9 mouse cellular contexts compared by ENCODE assay signal in the genomic region with DNA sequence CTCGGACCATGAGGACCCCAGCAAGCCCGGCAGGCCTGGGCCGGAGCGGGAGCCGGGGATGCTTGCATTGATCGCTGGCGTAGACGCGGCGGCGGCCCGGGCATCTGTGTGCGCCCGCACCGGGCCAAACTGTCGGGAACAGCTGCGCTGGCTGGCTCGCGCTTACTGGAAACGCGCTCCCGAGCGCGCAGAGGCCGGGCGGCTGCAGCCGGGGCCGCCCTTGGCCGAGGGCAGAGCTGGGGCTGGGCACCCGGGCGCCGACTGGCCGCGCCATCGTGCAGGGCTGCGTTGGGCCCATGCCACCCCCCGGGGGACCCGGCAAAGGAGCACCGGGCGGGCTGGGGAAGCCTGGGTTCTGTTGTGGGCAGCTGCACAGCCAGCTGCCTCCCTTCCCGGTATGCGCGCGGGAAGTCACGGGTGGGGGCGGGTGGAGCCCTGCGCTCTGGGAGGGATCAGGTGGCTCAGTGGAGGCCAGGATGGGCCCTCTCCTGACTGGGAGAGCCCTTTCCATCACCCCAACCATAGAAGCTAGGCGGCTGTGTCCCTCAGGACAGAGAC. TPM values are rescaled to one million over a fixed set of nuclear protein-coding genes. Genes with fewer than 3 reads are reported as not detected.
A peak's percentile ranks its signal among the peaks of the same experiment; 100 is the strongest.
DNase-seq lines count a peak whose midpoint lies in the region; ATAC-seq and TF ChIP-seq lines count a peak whose summit lies in the region.
"Had no signal": no experiment of that assay in that cellular context is flagged by ENCODE, and none has a peak within 500 bp of the region (broad histone marks: within the 10 kb centered on the region; RNA-seq: fewer than 3 reads in every experiment).

No protein-coding gene starts in this region.

- peaks cover 18% of the 10 kb centered on the region for H3K27me3 ChIP-seq in kidney, embryonic 16.5 days (ENCODE audit: insufficient read depth, low read length)
- H3K27me3 ChIP-seq in intestine, postnatal 0 days (replicated peaks; ENCODE audit: control insufficient read depth, insufficient read depth, low read length) = no peaks in the 10 kb centered on the region
- H3K27me3 ChIP-seq in lung, embryonic 14.5 days (ENCODE audit: insufficient read depth, low read length) = 0 out of 2 replicates have a peak, but pooled peaks cover 11% of the 10 kb centered on the region
- H3K27me3 ChIP-seq: Patski had no signal

- peak overlapping the region; percentile 95 for H3K4me2 ChIP-seq in kidney, embryonic 16.5 days (replicated peaks; ENCODE audit: low read depth, low read length)
- peak overlapping the region; percentile 80 for H3K4me2 ChIP-seq in intestine, postnatal 0 days (replicated peaks; ENCODE audit: low read depth)
- peak overlapping the region; percentile 87 for H3K4me2 ChIP-seq in lung, embryonic 14.5 days

- peaks cover 55% of the 10 kb centered on the region for H3K4me1 ChIP-seq in kidney, embryonic 16.5 days (ENCODE audit: insufficient read depth, low read length)
- peaks cover 31% of the 10 kb centered on the region for H3K4me1 ChIP-seq in intestine, postnatal 0 days (replicated peaks; ENCODE audit: control insufficient read depth, insufficient read depth, low read length)
- H3K4me1 ChIP-seq in lung, embryonic 14.5 days (ENCODE audit: insufficient read depth) = peaks cover 23% of the 10 kb centered on the region

- no peak for DNase-seq in kidney, adult 18-20 months
- peak; percentile 79 for DNase-seq in brain, embryonic 14.5 days (ENCODE audit: low read depth)
- DNase-seq in gastrocnemius, postnatal 36 days = peak; percentile 68 to 80
- DNase-seq in lung, embryonic 14.5 days = peak; percentile 84
- DNase-seq in retina, postnatal 1 day = peak; percentile 85

- peak overlapping the region; percentile 69 for H3K9ac ChIP-seq in kidney, embryonic 16.5 days (replicated peaks; ENCODE audit: low read length)
- H3K9ac ChIP-seq in intestine, postnatal 0 days (ENCODE audit: low read depth, low read length) = peak overlapping the region; percentile 38; the same call in 1 of the 2 replicates
- H3K9ac ChIP-seq in lung, embryonic 14.5 days = peak overlapping the region; percentile 55

- H3K27ac ChIP-seq in kidney, embryonic 16.5 days (ENCODE audit: low read length) = no peak overlapping the region
- no peak overlapping the region for H3K27ac ChIP-seq in intestine, postnatal 0 days (ENCODE audit: low read depth, low read length)
- H3K27ac ChIP-seq in lung, embryonic 14.5 days (ENCODE audit: low read depth) = no peak overlapping the region

- H3K36me3 ChIP-seq in kidney, embryonic 16.5 days (ENCODE audit: insufficient read depth, low read length) = no peaks in the 10 kb centered on the region
- H3K36me3 ChIP-seq in intestine, postnatal 0 days (ENCODE audit: control insufficient read depth, insufficient read depth) = no peaks in the 10 kb centered on the region
- no peaks in the 10 kb centered on the region for H3K36me3 ChIP-seq in lung, embryonic 14.5 days (ENCODE audit: insufficient read depth)

- WGBS in kidney, embryonic 16.5 days = under 1% methylated on average over 45 of the region's 48 CpGs
- WGBS in intestine, postnatal 0 days = 3% methylated on average over 48 of the region's 48 CpGs
- WGBS in lung, embryonic 14.5 days = 1% methylated on average over 46 of the region's 48 CpGs

- intact Hi-C loops in gastrocnemius, postnatal 36 days (cut with DNase I) = loop anchor here (5.0 kb wide), 1 partner anchor 36 kb away; no protein-coding TSS in a partner anchor

- peak; percentile 26 for ATAC-seq in kidney, embryonic 16.5 days (ENCODE audit: low FRiP score, low TSS enrichment)
- no peak for ATAC-seq in intestine, postnatal 0 days
- peak; percentile 48 for ATAC-seq in lung, embryonic 14.5 days (ENCODE audit: insufficient read depth)
- no peak for ATAC-seq in inflammation-experienced regulatory T-cells, adult 6 months
- ATAC-seq: Patski had no signal

- no peak for TF ChIP-seq POLR2A in brain, embryonic 14.5 days (IDR thresholded peaks at IDR 0.05; ENCODE audit: borderline replicate concordance, extremely low read depth, insufficient read depth, insufficient read length, poor library complexity, severe bottlenecking)

- H3K9me3 ChIP-seq in kidney, embryonic 16.5 days (ENCODE audit: low read length) = no peaks in the 10 kb centered on the region
- H3K9me3 ChIP-seq in intestine, postnatal 0 days (ENCODE audit: control insufficient read depth) = no peaks in the 10 kb centered on the region
- no peaks in the 10 kb centered on the region for H3K9me3 ChIP-seq in lung, embryonic 14.5 days (ENCODE audit: low read depth, low read length)

- H3K4me3 ChIP-seq in kidney, embryonic 16.5 days (ENCODE audit: low read length) = peak overlapping the region; percentile 49
- H3K4me3 ChIP-seq in intestine, postnatal 0 days (ENCODE audit: low read depth, low read length) = peak overlapping the region; percentile 35
- H3K4me3 ChIP-seq in lung, embryonic 14.5 days (ENCODE audit: low read depth, low read length) = peak overlapping the region; percentile 43

- TF ChIP-seq CTCF in brain, embryonic 14.5 days (IDR thresholded peaks at IDR 0.05; ENCODE audit: borderline replicate concordance, extremely low read depth, insufficient read depth, insufficient read length) = no peak
- TF ChIP-seq CTCF in intestine, postnatal 0 days (IDR thresholded peaks at IDR 0.05; ENCODE audit: low read depth) = no peak
- no peak for TF ChIP-seq CTCF in lung, embryonic 14.5 days (IDR thresholded peaks at IDR 0.05; ENCODE audit: low read depth)

RNA-seq across cellular contexts. Expression of a gene that starts 39.0 kb away (rescaled TPM):
- polyA plus RNA-seq in kidney, embryonic 16.5 days (2015; fragmentation: Nextera tagmentation; extraction: Ambion mirVana) = 14.6 and 15.9 TPM in 2 replicates
- 8.4 and 13.6 TPM in 2 replicates for polyA plus RNA-seq in brain, embryonic 14.5 days (2012; rRNA removed)
- 1 to 10 TPM; 1.8 to 4.7 TPM for total RNA-seq in gastrocnemius, postnatal 36 days (2021)
- 15.7 and 15.9 TPM in 2 replicates for polyA plus RNA-seq in intestine, postnatal 0 days (2015; fragmentation: Nextera tagmentation; extraction: Ambion mirVana)
- polyA plus RNA-seq in lung, embryonic 14.5 days (2014; fragmentation: Nextera tagmentation; extraction: Ambion mirVana) = 5.4 and 6.4 TPM in 2 replicates
- polyA plus RNA-seq in inflammation-experienced regulatory T-cells, adult 6 months (2017; shearing (Covaris generic)) = 10 to 100 TPM; 21.7 to 47.4 (median 28.6) TPM

RNA-seq across cellular contexts. Expression of a gene that starts 55.2 kb away (rescaled TPM):
- 37.5 and 41.8 TPM in 2 replicates for polyA plus RNA-seq in kidney, embryonic 16.5 days (2015; fragmentation: Nextera tagmentation; extraction: Ambion mirVana)
- 48.5 and 55.7 TPM in 2 replicates for polyA plus RNA-seq in brain, embryonic 14.5 days (2012; rRNA removed)
- 10 to 100 TPM; 17.9 to 18.9 TPM for total RNA-seq in gastrocnemius, postnatal 36 days (2021)
- 23.1 and 24.0 TPM in 2 replicates for polyA plus RNA-seq in intestine, postnatal 0 days (2015; fragmentation: Nextera tagmentation; extraction: Ambion mirVana)
- polyA plus RNA-seq in lung, embryonic 14.5 days (2014; fragmentation: Nextera tagmentation; extraction: Ambion mirVana) = 35.8 and 40.8 TPM in 2 replicates
- 10 to 100 TPM; 26.4 to 38.4 (median 36.7) TPM for polyA plus RNA-seq in inflammation-experienced regulatory T-cells, adult 6 months (2017; shearing (Covaris generic))

RNA-seq across cellular contexts. Expression of a gene that starts 57.6 kb away (rescaled TPM):
- 6.9 and 7.7 TPM in 2 replicates for polyA plus RNA-seq in kidney, embryonic 16.5 days (2015; fragmentation: Nextera tagmentation; extraction: Ambion mirVana)
- polyA plus RNA-seq in brain, embryonic 14.5 days (2012; rRNA removed) = 5.5 and 5.6 TPM in 2 replicates
- total RNA-seq in gastrocnemius, postnatal 36 days (2021) = 1 to 10 TPM; 4.3 to 5.2 TPM
- polyA plus RNA-seq in intestine, postnatal 0 days (2015; fragmentation: Nextera tagmentation; extraction: Ambion mirVana) = 15.8 and 16.4 TPM in 2 replicates
- 3.4 and 3.7 TPM in 2 replicates for polyA plus RNA-seq in lung, embryonic 14.5 days (2014; fragmentation: Nextera tagmentation; extraction: Ambion mirVana)
- polyA plus RNA-seq in inflammation-experienced regulatory T-cells, adult 6 months (2017; shearing (Covaris generic)) = 10 to 100 TPM in 1 of 3 experiments, 1 to 10 TPM in 2; 8.5 to 12.7 (median 9.3) TPM

Comparison
In these comparisons a context has a peak if more than half of its experiments do, and no peak if none do; other contexts are left out.
1. ATAC-seq: peak in kidney, embryonic 16.5 days (single experiment) and lung, embryonic 14.5 days (single experiment); none in intestine, postnatal 0 days (single experiment) and inflammation-experienced regulatory T-cells, adult 6 months (single experiment).
2. Peak in every context shown above with its lines, with median percentiles within 50 percentile points of each other: H3K4me2 ChIP-seq, H3K4me3 ChIP-seq and H3K9ac ChIP-seq.